Mouse (Mus musculus) embryo, embryonic 10.5 days (tissue): Measurements from ENCODE around the gene Kcnip1.

ENCODE experiments used
- DNase-seq: peaks from one replicate; pipeline ENCODE4 v3.0.0-alpha.2; 2015; ENCODE audit warnings: low spot score

Kcnip1 gene

GRCm38 (mm10) chr11:33986525-33986924 is 6.4 kb downstream of the Kcnip1 start:
- no peak for DNase-seq

GRCm38 (mm10) chr11:33980146-33980545 is 12.8 kb downstream of the Kcnip1 start:
- no peak for DNase-seq

- DNase-seq: no peak
Measured at GRCm38 (mm10) chr11:33975121-33975520, 17.8 kb downstream of the Kcnip1 start.

- DNase-seq: no peak
Measured at GRCm38 (mm10) chr11:33974341-33975040, 18.5 kb downstream of the Kcnip1 start.

- DNase-seq: no peak
Measured at GRCm38 (mm10) chr11:33972114-33972513, 20.8 kb downstream of the Kcnip1 start.

GRCm38 (mm10) chr11:33969199-33969598 is 23.8 kb downstream of the Kcnip1 start:
- DNase-seq: no peak

- no peak for DNase-seq
Measured at GRCm38 (mm10) chr11:33967708-33968107, 25.2 kb downstream of the Kcnip1 start.

- DNase-seq: no peak
Measured at GRCm38 (mm10) chr11:33965380-33965779, 27.6 kb downstream of the Kcnip1 start.

GRCm38 (mm10) chr11:33962688-33963407 is 30.1 kb downstream of the Kcnip1 start, which contains the start of gene Kcnmb1:
TSS of gene Kcnmb1 (plus strand) at chr11:33963013.
- DNase-seq: peak; percentile 48

- DNase-seq: no peak
Measured at GRCm38 (mm10) chr11:33962178-33962577, 30.8 kb downstream of the Kcnip1 start.

- DNase-seq: peak; percentile 63
Measured at GRCm38 (mm10) chr11:33958713-33959112, 34.2 kb downstream of the Kcnip1 start.

GRCm38 (mm10) chr11:33957595-33957994 is 35.4 kb downstream of the Kcnip1 start:
- no peak for DNase-seq

GRCm38 (mm10) chr11:33956623-33957022 is 36.3 kb downstream of the Kcnip1 start:
- DNase-seq: no peak

GRCm38 (mm10) chr11:33955982-33956381 is 37.0 kb downstream of the Kcnip1 start:
- DNase-seq: no peak

GRCm38 (mm10) chr11:33951684-33952625 is 41.0 kb downstream of the Kcnip1 start:
- DNase-seq: no peak

- DNase-seq: peak; percentile 50
Measured at GRCm38 (mm10) chr11:33951155-33951554, 41.8 kb downstream of the Kcnip1 start.

GRCm38 (mm10) chr11:33946501-33946900 is 46.5 kb downstream of the Kcnip1 start:
- no peak for DNase-seq

- no peak for DNase-seq
Measured at GRCm38 (mm10) chr11:33944786-33945328, 48.1 kb downstream of the Kcnip1 start.

GRCm38 (mm10) chr11:33944067-33944785 is 48.7 kb downstream of the Kcnip1 start:
- peak; percentile 65 for DNase-seq

GRCm38 (mm10) chr11:33943565-33943964 is 49.4 kb downstream of the Kcnip1 start:
- no peak for DNase-seq

- no peak for DNase-seq
Measured at GRCm38 (mm10) chr11:33939456-33940113, 53.4 kb downstream of the Kcnip1 start.
